Mouse (Mus musculus) adrenal gland, adult 2 months (tissue): Measurements from ENCODE around the gene Rgs10. TPM values are rescaled to one million over a fixed set of nuclear protein-coding genes. Genes with fewer than 3 reads are reported as not detected.
A peak's percentile ranks its signal among the peaks of the same experiment; 100 is the strongest.

ENCODE experiments used
- DNase-seq: peaks from one replicate; pipeline ENCODE4 v3.0.0; 2021
- polyA plus RNA-seq: library from polyadenylated mRNA; depleted of rRNA; stranded (reverse); fragments of >200 nt; gene quantifications from 2 replicates; pipeline ENCODE4 v1.2.3, GENCODE M21; 2012
- total RNA-seq, 2 experiments: library from RNA; stranded (reverse); gene quantifications; 2 replicates each; pipeline ENCODE4 v1.2.3; 2021

Rgs10 gene
- total and polyA plus RNA-seq, 3 experiments, result 10.5 to 23.8 (median 11.9) TPM

- no peak for DNase-seq
Measured at GRCm38 (mm10) chr7:128410708-128411413, 7.7 kb downstream of the Rgs10 start.

GRCm38 (mm10) chr7:128408265-128408664, 10.3 kb downstream of the Rgs10 start:
- DNase-seq, result no peak

- DNase-seq, result no peak
Measured at GRCm38 (mm10) chr7:128403988-128404387, 14.6 kb downstream of the Rgs10 start.

- no peak for DNase-seq
Measured at GRCm38 (mm10) chr7:128403586-128403985, 15.0 kb downstream of the Rgs10 start.

GRCm38 (mm10) chr7:128403128-128403527, 15.4 kb downstream of the Rgs10 start:
- DNase-seq, result no peak

- peak; percentile 59 for DNase-seq
Measured at GRCm38 (mm10) chr7:128402577-128402976, 16.0 kb downstream of the Rgs10 start.

- no peak for DNase-seq
Measured at GRCm38 (mm10) chr7:128398664-128399063, 19.9 kb downstream of the Rgs10 start.

- DNase-seq, result no peak
Measured at GRCm38 (mm10) chr7:128397066-128397465, 21.5 kb downstream of the Rgs10 start.

- no peak for DNase-seq
Measured at GRCm38 (mm10) chr7:128393756-128394155, 24.8 kb downstream of the Rgs10 start.

- DNase-seq, result no peak
Measured at GRCm38 (mm10) chr7:128392972-128393314, 25.6 kb downstream of the Rgs10 start.

- peak; percentile 16 for DNase-seq
Measured at GRCm38 (mm10) chr7:128392071-128392971, 26.2 kb downstream of the Rgs10 start.

- DNase-seq, result no peak
Measured at GRCm38 (mm10) chr7:128391267-128392057, 27.1 kb downstream of the Rgs10 start.

GRCm38 (mm10) chr7:128388968-128389367, 29.6 kb downstream of the Rgs10 start:
- DNase-seq, result peak; percentile 75

GRCm38 (mm10) chr7:128383726-128384463, 34.7 kb downstream of the Rgs10 start:
- no peak for DNase-seq

GRCm38 (mm10) chr7:128383189-128383725, 35.3 kb downstream of the Rgs10 start:
- DNase-seq, result no peak

- DNase-seq, result no peak
Measured at GRCm38 (mm10) chr7:128382527-128382860, 36.1 kb downstream of the Rgs10 start.

- DNase-seq, result no peak
Measured at GRCm38 (mm10) chr7:128381811-128382526, 36.6 kb downstream of the Rgs10 start.

- peak; percentile 20 for DNase-seq
Measured at GRCm38 (mm10) chr7:128381001-128381400, 37.6 kb downstream of the Rgs10 start.

GRCm38 (mm10) chr7:128379162-128379805, 39.3 kb downstream of the Rgs10 start:
- DNase-seq, result no peak

GRCm38 (mm10) chr7:128376206-128376701, 42.3 kb downstream of the Rgs10 start:
- no peak for DNase-seq
